In the genomic region with DNA sequence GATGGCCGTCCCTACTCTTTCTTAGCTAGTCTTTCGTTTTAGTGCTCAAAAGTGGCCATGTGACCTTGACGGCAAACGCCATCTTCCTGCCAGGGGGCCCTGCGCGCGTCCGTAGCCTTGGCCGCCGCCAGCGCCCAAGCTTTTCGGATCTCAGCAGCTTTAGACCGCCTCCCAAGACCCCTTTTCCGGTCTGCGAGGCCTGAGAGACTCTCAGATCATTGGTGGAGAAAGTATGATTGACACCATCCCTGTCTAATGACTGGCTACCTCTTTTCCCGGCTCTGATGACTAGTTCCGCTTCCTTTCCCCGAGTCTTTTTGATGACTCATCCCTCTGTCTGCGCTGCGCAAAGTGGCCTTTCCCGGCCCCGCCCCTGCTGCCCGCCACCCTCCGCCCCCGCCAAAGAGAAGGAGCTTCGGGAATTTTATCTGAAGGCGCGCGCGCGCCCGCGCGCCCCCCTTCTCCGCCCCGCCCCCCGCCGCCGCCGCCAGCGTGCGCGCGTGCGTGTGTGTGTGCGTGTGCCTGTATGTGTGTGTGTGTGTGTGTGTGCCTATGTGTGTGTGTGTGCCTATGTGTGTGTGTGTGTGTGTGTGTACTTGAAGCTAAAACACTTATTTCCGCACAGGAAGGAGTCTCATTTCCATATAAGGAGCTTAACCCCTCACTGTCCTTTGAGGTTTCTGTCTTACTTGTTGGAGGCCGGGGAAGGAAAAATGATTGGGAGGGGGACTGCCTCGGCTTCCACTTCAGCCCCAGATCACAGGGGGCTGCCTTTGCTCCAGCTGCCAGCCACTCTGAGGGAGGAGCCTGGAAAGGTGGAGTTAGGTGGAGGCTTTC, we compare ENCODE assay signal across 8 mouse cellular contexts. TPM values are rescaled to one million over a fixed set of nuclear protein-coding genes. Genes with fewer than 3 reads are reported as not detected.
A peak's percentile ranks its signal among the peaks of the same experiment; 100 is the strongest.
DNase-seq lines count a peak whose midpoint lies in the region; ATAC-seq and TF ChIP-seq lines count a peak whose summit lies in the region.

No protein-coding gene starts in this region.

- H3K9ac ChIP-seq in hindbrain, postnatal 0 days (replicated peaks; ENCODE audit: low read length), result peak overlapping the region; percentile 41; the same call in 1 of the 2 replicates

- ATAC-seq in common myeloid progenitor, adult 5-6 weeks (replicated peaks; ENCODE audit: low read depth, poor library complexity, severe bottlenecking), result peak; percentile 99
- ATAC-seq in hindbrain, postnatal 0 days, result peak; percentile 98
- peak; percentile 94 for ATAC-seq in megakaryocyte, adult 5-6 weeks (ENCODE audit: poor library complexity, severe bottlenecking)

- peak overlapping the region; percentile 95 for H3K27ac ChIP-seq in gastrocnemius, adult 2 months
- peak overlapping the region; percentile 89 for H3K27ac ChIP-seq in hindbrain, postnatal 0 days
- H3K27ac ChIP-seq in left cerebral cortex, adult 2 months, result peak overlapping the region; percentile 91

- TF ChIP-seq CTCF in gastrocnemius, adult 2 months (IDR thresholded peaks at IDR 0.05), result no peak
- no peak for TF ChIP-seq CTCF in hindbrain, postnatal 0 days (IDR thresholded peaks at IDR 0.05; ENCODE audit: low read depth)
- no peak for TF ChIP-seq CTCF in left cerebral cortex, adult 2 months (IDR thresholded peaks at IDR 0.05)

- WGBS in hindbrain, postnatal 0 days, result 37% methylated on average over 45 of the region's 49 CpGs

- no peaks in the 10 kb centered on the region for H3K9me3 ChIP-seq in hindbrain, postnatal 0 days (ENCODE audit: low read length)

- DNase-seq in ZHBTc4 (ENCODE audit: low read depth, low spot score), result peak; percentile 96
- DNase-seq in gastrocnemius, adult 2 months, result peak; percentile 90
- DNase-seq in hindbrain, postnatal 0 days (ENCODE audit: low spot score), result peak; percentile 93
- DNase-seq in left cerebral cortex, adult 2 months (ENCODE audit: extremely low spot score in 1 of 2, low spot score in 2 of 2), result peak; percentile 75 to 85
- peak; percentile 79 to 84 for DNase-seq in right cerebral cortex, adult 2 months (ENCODE audit: low spot score in 2 of 2)
- DNase-seq in urinary bladder, postnatal 14 days (ENCODE audit: low spot score), result peak; percentile 78

- intact Hi-C loops in gastrocnemius, adult 2 months (cut with DNase I), result loop anchor here (2.0 to 5.0 kb wide), 2 partner anchors 78 to 85 kb away; a partner anchor contains a TSS
- intact Hi-C loops in left cerebral cortex, adult 2 months (cut with DNase I), result loop anchor here (2.0 kb wide), 2 partner anchors 86 to 110 kb away; a partner anchor contains a TSS

- H3K27me3 ChIP-seq in hindbrain, postnatal 0 days (ENCODE audit: insufficient read depth, low read length), result no peaks in the 10 kb centered on the region

- no peaks in the 10 kb centered on the region for H3K36me3 ChIP-seq in hindbrain, postnatal 0 days (ENCODE audit: insufficient read depth, low read length)

- no peaks in the 10 kb centered on the region for H3K4me1 ChIP-seq in hindbrain, postnatal 0 days (ENCODE audit: insufficient read depth, low read length)

- H3K4me2 ChIP-seq in hindbrain, postnatal 0 days (ENCODE audit: low read depth, low read length), result peak overlapping the region; percentile 55

- peak overlapping the region; percentile 72 for H3K4me3 ChIP-seq in gastrocnemius, adult 2 months
- H3K4me3 ChIP-seq in hindbrain, postnatal 0 days (ENCODE audit: low read length), result peak overlapping the region; percentile 32
- H3K4me3 ChIP-seq in left cerebral cortex, adult 2 months, result peak overlapping the region; percentile 44

RNA-seq across cellular contexts. Expression of a gene that starts 33.6 kb away (rescaled TPM):
- total RNA-seq in common myeloid progenitor, adult 5-6 weeks (2017), result not detected in 2 replicates
- under 1 TPM; 0.06 to 0.18 TPM for total RNA-seq in gastrocnemius, adult 2 months (2021)
- 152 and 171 TPM in 2 replicates for total RNA-seq in hindbrain, postnatal 0 days (2014; rRNA removed)
- polyA plus RNA-seq in hindbrain, postnatal 0 days (2015; fragmentation: Nextera tagmentation; extraction: Ambion mirVana), result 59.7 and 70.1 TPM in 2 replicates
- 100 to 1,000 TPM; 159 to 160 TPM for total RNA-seq in left cerebral cortex, adult 2 months (2021)
- total RNA-seq in megakaryocyte, adult 5-6 weeks (2015), result 0.04 TPM in 1 of 2 replicates, not detected in the other
- total RNA-seq in megakaryocyte, adult 5-6 weeks (2017), result not detected in 2 replicates

RNA-seq across cellular contexts. Expression of a gene that starts 43.6 kb away (rescaled TPM):
- not detected in 2 replicates for total RNA-seq in common myeloid progenitor, adult 5-6 weeks (2017)
- under 1 TPM; 0.14 to 0.20 TPM for total RNA-seq in gastrocnemius, adult 2 months (2021)
- total RNA-seq in hindbrain, postnatal 0 days (2014; rRNA removed), result 0.68 and 4.0 TPM in 2 replicates
- 2.0 and 2.5 TPM in 2 replicates for polyA plus RNA-seq in hindbrain, postnatal 0 days (2015; fragmentation: Nextera tagmentation; extraction: Ambion mirVana)
- total RNA-seq in left cerebral cortex, adult 2 months (2021), result 1 to 10 TPM; 6.4 to 8.8 TPM
- total RNA-seq in megakaryocyte, adult 5-6 weeks (2015), result not detected in 2 replicates
- total RNA-seq in megakaryocyte, adult 5-6 weeks (2017), result not detected in 2 replicates

RNA-seq across cellular contexts. Expression of a gene that starts 58.8 kb away (rescaled TPM):
- total RNA-seq in common myeloid progenitor, adult 5-6 weeks (2017), result 23.6 and 37.1 TPM in 2 replicates
- 10 to 100 TPM; 17.2 to 19.4 TPM for total RNA-seq in gastrocnemius, adult 2 months (2021)
- 50.0 and 64.9 TPM in 2 replicates for total RNA-seq in hindbrain, postnatal 0 days (2014; rRNA removed)
- 19.0 TPM in 2 replicates for polyA plus RNA-seq in hindbrain, postnatal 0 days (2015; fragmentation: Nextera tagmentation; extraction: Ambion mirVana)
- total RNA-seq in left cerebral cortex, adult 2 months (2021), result 10 to 100 TPM; 21.8 to 25.8 TPM
- total RNA-seq in megakaryocyte, adult 5-6 weeks (2015), result 46.8 and 63.7 TPM in 2 replicates
- total RNA-seq in megakaryocyte, adult 5-6 weeks (2017), result 28.7 and 37.4 TPM in 2 replicates

Comparison
In these comparisons a context has a peak if more than half of its experiments do, and no peak if none do; other contexts are left out.
1. Peak in every context shown above with its lines: DNase-seq, ATAC-seq, H3K4me3 ChIP-seq and H3K27ac ChIP-seq.
2. RNA of a gene that starts 33.6 kb away (total RNA-seq): 152 to 171 TPM in hindbrain, postnatal 0 days and 159 to 160 TPM in left cerebral cortex, adult 2 months; 0.06 to 0.18 TPM in gastrocnemius, adult 2 months, 0.04 TPM in megakaryocyte, adult 5-6 weeks and not detected in common myeloid progenitor, adult 5-6 weeks; every median in the first group is over 100 times any median in the second.